Mouse (Mus musculus) G1E (cell line): ENCODE measurements around the gene Ints3. TPM values are rescaled to one million over a fixed set of nuclear protein-coding genes. Genes with fewer than 3 reads are reported as not detected.
A peak's percentile ranks its signal among the peaks of the same experiment; 100 is the strongest.

Experiments
- ATAC-seq: 2 replicates; pipeline ENCODE4 v1.8.0; 2016; ENCODE audit warnings: mild to moderate bottlenecking; ENCODE audit not compliant: insufficient number of reproducible peaks, poor library complexity, low FRiP score, severe bottlenecking; ENCODE audit errors: extremely low read depth
- DNase-seq: peaks from one replicate; pipeline ENCODE4 v3.0.0; 2012; ENCODE audit warnings: low spot score
- H3K27me3 ChIP-seq: 2 replicates; pipeline ENCODE4 v1.6.1; 2012; ENCODE audit warnings: mild to moderate bottlenecking, low read length, inconsistent platforms; ENCODE audit not compliant: insufficient read depth
- H3K36me3 ChIP-seq: replicated peaks from 2 replicates; pipeline ENCODE3; 2012; ENCODE audit warnings: mild to moderate bottlenecking, inconsistent platforms
- H3K4me1 ChIP-seq: 2 replicates; pipeline ENCODE4 v1.6.1; 2012; ENCODE audit warnings: low read depth, low read length, inconsistent platforms, mixed read lengths; ENCODE audit not compliant: insufficient read depth
- H3K4me3 ChIP-seq: 2 replicates; pipeline ENCODE4 v1.5.1; 2012; ENCODE audit warnings: low read depth, mild to moderate bottlenecking, inconsistent platforms, low read length, moderate library complexity, mixed read lengths
- H3K9me3 ChIP-seq: replicated peaks from 2 replicates; pipeline ENCODE4 v1.6.1; 2012; ENCODE audit warnings: inconsistent platforms
- CTCF ChIP-seq: IDR thresholded peaks from 2 replicates; pipeline ENCODE4 v1.5.1; 2012; ENCODE audit warnings: low read depth, low read length, inconsistent platforms, mixed read lengths
- GATA1 ChIP-seq: IDR thresholded peaks from 2 replicates; pipeline ENCODE4 v1.6.1; 2012; ENCODE audit warnings: borderline replicate concordance, low read length, inconsistent platforms, mixed read lengths
- GATA2 ChIP-seq: IDR thresholded peaks from 2 replicates; pipeline ENCODE4 v1.6.1; 2012; ENCODE audit warnings: low read depth, low read length, inconsistent platforms, borderline replicate concordance
- POLR2AphosphoS5 ChIP-seq: IDR thresholded peaks from 2 replicates; pipeline ENCODE4 v1.6.1; 2012; ENCODE audit warnings: low read depth, low read length, inconsistent platforms; ENCODE audit not compliant: insufficient replicate concordance
- TAL1 ChIP-seq: conservative IDR thresholded peaks from 2 replicates; pipeline ENCODE4 v1.6.1; 2012; ENCODE audit warnings: low read depth, low read length, inconsistent platforms, mixed read lengths
- polyA plus RNA-seq: library from polyadenylated mRNA; stranded (reverse); fragments of >175 nt; gene quantifications from 2 replicates; pipeline ENCODE4 v1.2.3, GENCODE M21; 2012
- total RNA-seq, 2 experiments: library from RNA; stranded (forward) in 1 of 2; stranded (reverse) in 1 of 2; fragments of 200-1000 nt in 1 of 2; fragments of >200 nt in 1 of 2; fragmentation: Nextera tagmentation in 1 of 2; gene quantifications; 2 replicates each; pipeline ENCODE4 v1.2.3; 2014 to 2017

Ints3 gene
- total and polyA plus RNA-seq, 3 experiments: 30.8 to 36.7 (median 36.2) TPM

DNA sequence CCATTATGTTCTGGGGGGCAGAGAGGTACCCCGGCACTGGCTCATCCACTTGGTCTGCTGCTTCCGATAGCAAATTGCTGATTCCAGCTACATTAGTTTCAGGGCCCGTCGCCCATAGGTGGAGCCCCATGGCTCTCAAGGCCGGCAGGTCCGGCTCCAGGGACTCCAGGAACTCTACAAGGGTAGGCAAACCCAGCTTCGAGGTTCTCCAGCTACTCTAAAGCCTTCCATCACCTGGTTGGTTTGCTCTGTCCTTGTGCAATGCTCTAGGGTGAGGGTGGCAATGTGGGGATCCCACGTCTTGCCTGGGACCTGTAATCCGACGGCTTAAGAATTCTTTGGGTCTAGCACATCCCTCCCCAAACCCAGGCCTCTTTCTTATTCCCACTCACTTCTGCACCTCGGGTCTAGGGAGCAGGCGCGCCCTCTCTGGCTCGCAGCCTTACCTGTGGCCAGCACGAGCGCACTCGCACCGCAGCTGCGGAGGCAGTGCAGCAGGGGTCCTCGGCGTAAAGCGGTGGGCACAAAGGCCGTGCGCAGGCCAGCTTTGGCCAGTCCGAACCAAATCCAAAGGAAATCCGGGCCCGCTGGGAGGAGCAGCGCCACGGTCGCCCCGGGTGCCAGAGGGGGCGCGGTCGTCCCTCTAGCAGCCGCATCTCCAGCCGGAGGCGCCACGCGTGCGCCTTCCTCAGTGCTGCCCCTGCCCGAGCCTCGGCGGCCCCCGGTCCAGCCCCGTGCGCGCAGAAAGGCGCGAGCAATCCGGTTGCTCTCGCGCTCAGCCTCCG lies 44.5 kb downstream of the Ints3 start:
- DNase-seq (no peak), ATAC-seq (no peak)
- Histone ChIP-seq H3K36me3 (peaks cover 95% of the 10 kb centered on the region), H3K4me1 (peaks cover 42% of the 10 kb centered on the region), H3K27me3 (no peaks in the 10 kb centered on the region), H3K4me3 (no peak overlapping the region), H3K9me3 (no peaks in the 10 kb centered on the region; the same call in 1 of the 2 replicates)
- TF ChIP-seq GATA2 (no peak), POLR2AphosphoS5 (no peak), CTCF (no peak), TAL1 (no peak), GATA1 (no peak)

DNA sequence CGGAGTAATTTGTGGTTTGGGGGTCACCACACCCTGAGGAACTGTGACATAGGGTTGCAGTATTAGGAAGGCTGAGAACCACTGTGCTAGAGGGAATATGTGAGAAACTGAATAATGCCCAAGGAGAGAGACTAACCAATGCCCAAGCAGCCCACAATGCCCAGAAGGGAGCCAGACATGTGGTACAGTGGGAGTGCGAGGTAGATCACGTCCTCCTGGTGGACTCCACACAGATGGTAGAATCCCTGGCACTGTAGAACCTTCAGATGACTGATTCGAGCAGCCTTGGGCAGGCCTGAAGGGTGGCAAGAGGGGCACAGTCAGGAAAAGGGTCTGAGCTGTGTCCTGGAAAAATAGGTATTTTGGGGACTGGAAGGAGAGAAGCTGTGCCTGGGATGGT lies 45.2 kb downstream of the Ints3 start:
- Histone ChIP-seq H3K4me1 (peaks cover 46% of the 10 kb centered on the region), H3K4me3 (no peak overlapping the region), H3K9me3 (no peaks in the 10 kb centered on the region; the same call in 1 of the 2 replicates), H3K36me3 (peaks cover 87% of the 10 kb centered on the region), H3K27me3 (no peaks in the 10 kb centered on the region)
- TF ChIP-seq GATA1 (no peak), GATA2 (no peak), POLR2AphosphoS5 (no peak), CTCF (no peak), TAL1 (no peak)
- ATAC-seq (no peak), DNase-seq (no peak)

- no peak for TF ChIP-seq GATA2
- TF ChIP-seq GATA1: no peak
- TF ChIP-seq CTCF: no peak
- TF ChIP-seq POLR2AphosphoS5: no peak
- no peak for TF ChIP-seq TAL1
- Histone ChIP-seq H3K27me3 (no peaks in the 10 kb centered on the region), H3K36me3 (peaks cover 80% of the 10 kb centered on the region), H3K9me3 (no peaks in the 10 kb centered on the region; the same call in 1 of the 2 replicates), H3K4me3 (no peak overlapping the region), H3K4me1 (peaks cover 50% of the 10 kb centered on the region)
- peak; percentile 47 for DNase-seq
- no peak for ATAC-seq
Observed at GRCm38 (mm10) chr3:90387483-90387882, 45.9 kb downstream of the Ints3 start.

DNA sequence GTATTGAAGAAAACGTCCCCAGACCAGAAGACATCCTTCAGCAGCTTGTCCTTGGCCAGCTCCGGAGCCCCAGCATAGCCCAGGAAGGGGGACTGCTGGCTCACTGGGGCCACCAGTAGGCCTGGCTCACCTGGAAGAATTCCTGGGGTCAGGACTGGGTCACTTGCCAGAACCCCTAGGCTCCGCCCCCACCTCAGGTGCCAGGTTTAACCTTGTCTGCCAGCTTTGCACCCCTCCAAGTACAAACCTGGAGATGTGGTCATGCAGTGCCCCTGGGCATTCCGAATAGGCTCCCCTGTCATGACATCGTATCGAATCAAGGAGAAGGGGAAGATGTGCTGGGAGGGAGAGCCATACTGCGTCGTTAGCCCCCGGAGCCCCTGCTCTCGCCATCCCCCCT lies 46.6 kb downstream of the Ints3 start:
- Histone ChIP-seq H3K4me1 (peaks cover 51% of the 10 kb centered on the region), H3K36me3 (peaks cover 74% of the 10 kb centered on the region), H3K27me3 (no peaks in the 10 kb centered on the region), H3K9me3 (no peaks in the 10 kb centered on the region; the same call in 1 of the 2 replicates), H3K4me3 (no peak overlapping the region)
- ATAC-seq (no peak), DNase-seq (no peak)
- TF ChIP-seq CTCF: no peak
- no peak for TF ChIP-seq TAL1
- no peak for TF ChIP-seq GATA2
- no peak for TF ChIP-seq GATA1
- no peak for TF ChIP-seq POLR2AphosphoS5

DNA sequence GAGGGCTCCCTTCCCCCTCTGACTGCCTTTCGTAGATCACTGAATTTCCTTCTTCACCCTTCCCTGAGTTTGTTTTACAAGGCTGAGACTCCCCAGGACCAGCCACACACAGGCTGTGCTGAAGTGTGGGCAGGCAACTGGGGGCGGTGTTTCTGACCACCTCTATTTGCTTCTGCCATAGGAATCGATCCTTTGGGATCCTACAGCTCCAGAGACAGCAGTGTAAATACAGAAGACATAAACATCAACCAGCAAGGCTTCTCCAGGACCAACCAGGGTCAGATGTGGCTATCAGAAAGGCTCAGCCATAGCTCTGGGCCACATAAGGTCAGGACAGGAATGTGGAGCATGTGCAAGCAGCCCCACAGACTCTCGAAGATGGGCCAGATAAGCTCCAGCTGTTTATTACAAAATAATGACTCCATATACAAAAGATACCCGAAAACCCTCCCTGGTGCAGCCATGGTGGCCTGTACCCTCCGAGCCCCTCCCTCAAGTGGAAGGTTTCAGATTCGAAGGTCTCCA lies 48.5 kb downstream of the Ints3 start:
- Histone ChIP-seq H3K9me3 (no peaks in the 10 kb centered on the region; the same call in 1 of the 2 replicates), H3K4me1 (peaks cover 56% of the 10 kb centered on the region), H3K27me3 (no peaks in the 10 kb centered on the region), H3K4me3 (no peak overlapping the region), H3K36me3 (peaks cover 55% of the 10 kb centered on the region)
- ATAC-seq (no peak), DNase-seq (no peak)
- no peak for TF ChIP-seq POLR2AphosphoS5
- TF ChIP-seq GATA1: no peak
- no peak for TF ChIP-seq CTCF
- TF ChIP-seq TAL1: no peak
- TF ChIP-seq GATA2: no peak

- Histone ChIP-seq H3K27me3 (no peaks in the 10 kb centered on the region; the same call in 1 of the 2 replicates), H3K36me3 (peaks cover 42% of the 10 kb centered on the region), H3K9me3 (no peaks in the 10 kb centered on the region), H3K4me3 (no peak overlapping the region), H3K4me1 (peaks cover 53% of the 10 kb centered on the region)
- peak; percentile 86 for DNase-seq
- ATAC-seq: peak; percentile 89
- no peak for TF ChIP-seq POLR2AphosphoS5
- no peak for TF ChIP-seq GATA2
- TF ChIP-seq GATA1: no peak
- 0 out of 2 replicates have a peak, but pooled peaks have one; percentile 18 for TF ChIP-seq TAL1
- no peak for TF ChIP-seq CTCF
Observed at GRCm38 (mm10) chr3:90383690-90384089, 49.7 kb downstream of the Ints3 start.
